Mouse (Mus musculus) layer of hippocampus, postnatal 10 days (tissue): ENCODE results near the gene Gm49361. TPM values are rescaled to one million over a fixed set of nuclear protein-coding genes. Genes with fewer than 3 reads are reported as not detected.
"Not testable (repeated sequence)": the region's sequence is repeated elsewhere in the genome, so short reads cannot be mapped to it uniquely, and the experiment has no call there.

ENCODE experiments used
- DNase-seq, 2 experiments: peaks; one replicate each; pipeline ENCODE4 v3.0.0; 2021; ENCODE audit warnings: low spot score in 2 of 2
- long read RNA-seq: library from polyadenylated mRNA; stranded (forward); transcript quantifications from one replicate; pipeline ENCODE4 v2.0.0, GENCODE M21; 2023
- total RNA-seq, 2 experiments: library from RNA; stranded (reverse); gene quantifications; 2 replicates each; pipeline ENCODE4 v1.2.3; 2021

Gene Gm49361
- total RNA-seq: not detected
- long read RNA-seq, partial matches to known transcripts: 0 of 1 reads
- long read RNA-seq, other reads (novel, unspliced or antisense): 1 of 1 reads

DNA sequence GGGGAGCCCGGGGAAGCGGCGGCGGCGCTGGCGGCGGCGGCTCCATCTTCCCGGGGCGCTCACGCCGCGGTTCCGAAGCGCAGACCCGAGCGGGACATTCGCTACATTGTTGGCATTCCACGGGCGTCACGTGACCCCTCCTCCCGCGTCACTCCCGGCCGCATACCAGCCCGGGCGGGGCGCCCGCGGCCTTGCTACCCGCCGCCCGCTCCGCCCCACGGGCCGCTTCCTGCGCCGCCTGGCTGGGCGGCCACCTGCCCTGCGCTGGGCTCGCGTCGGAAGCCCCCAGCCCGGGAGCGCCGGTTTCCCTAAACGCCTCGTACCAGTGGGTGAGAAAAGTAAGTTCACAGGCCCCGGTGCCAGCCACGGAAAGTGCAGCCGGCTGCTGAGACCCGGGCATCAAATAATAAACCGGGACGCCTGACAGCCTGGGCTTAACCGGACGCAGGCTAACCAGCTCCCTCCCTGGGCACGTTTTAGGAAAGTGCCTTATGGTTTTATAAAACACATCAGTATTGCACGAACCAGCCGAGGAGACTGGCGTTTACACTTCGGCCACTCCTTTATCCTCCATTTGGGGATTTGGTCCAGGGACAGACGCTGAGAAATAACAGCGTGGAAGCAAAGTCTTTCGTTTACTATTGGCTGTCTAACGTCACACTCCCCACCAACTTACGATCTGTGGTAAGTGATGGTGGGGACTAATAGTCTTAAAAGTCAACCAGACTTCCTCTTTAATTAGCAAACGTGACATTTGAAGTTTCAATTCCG lies at the start of gene Gm49361:
Gene Gm49361, minus strand, starts transcription at position 103 of the 771 bp plus-strand sequence.
- DNase-seq: peak; percentile 81 to 85

DNA sequence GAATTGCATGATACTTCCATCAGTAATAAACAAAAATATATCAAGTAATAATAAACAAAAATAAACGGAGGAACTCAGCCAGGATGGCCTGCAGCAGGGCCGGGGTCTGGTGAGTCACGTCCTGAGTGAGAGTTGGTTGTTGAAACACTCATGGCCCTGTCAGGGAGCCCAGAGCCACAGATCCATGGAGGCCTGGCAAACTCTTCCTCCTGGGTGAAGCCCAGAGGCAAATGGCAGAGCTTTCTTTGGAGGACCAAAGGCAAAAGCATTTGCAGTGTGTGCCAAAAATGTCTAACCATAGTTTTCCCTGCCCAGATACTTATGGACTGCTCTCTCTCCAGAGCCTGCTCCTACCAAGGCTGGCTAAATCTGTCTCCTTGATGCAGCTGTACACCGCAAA lies 45.3 kb upstream of the Gm49361 start:
- DNase-seq: no peak

DNA sequence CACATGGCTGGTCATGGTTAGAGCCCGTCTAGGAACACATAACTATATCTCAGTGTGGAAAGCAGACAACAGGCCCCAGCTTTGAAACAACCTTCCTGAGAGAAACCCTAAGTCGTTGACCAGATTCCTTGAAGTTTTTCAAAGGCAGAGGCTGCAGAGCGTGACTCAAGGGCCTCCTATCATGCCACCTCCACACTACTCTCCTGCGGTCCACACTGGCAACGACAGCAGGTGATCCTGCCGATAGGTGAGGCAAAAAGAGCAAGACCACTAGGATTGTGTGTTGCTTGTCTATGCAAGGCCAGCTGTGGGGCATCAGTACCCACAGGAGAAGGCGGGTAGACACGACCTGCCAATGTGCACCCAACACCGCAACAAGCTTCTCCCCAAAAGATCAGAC lies 43.9 kb upstream of the Gm49361 start:
- DNase-seq: no peak

DNA sequence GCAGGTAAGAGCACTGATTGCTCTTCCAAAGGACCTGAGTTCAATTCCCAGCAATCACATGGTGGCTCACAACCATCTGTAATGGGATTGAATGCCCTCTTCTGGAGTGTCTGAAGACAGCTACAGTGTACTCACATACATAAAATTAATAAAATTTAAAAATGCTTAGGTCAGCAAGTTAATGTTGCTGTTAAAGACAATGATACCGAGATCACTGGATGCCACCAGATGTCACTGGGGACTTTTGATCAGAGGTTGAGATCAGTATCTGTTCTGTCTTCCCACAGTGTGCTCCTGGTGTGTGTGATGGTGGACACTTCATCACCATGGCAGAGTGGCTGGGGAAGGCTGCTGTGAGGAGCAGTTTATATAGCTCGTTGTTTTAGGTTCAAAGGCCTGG lies 43.4 kb upstream of the Gm49361 start:
- no peak for DNase-seq

DNA sequence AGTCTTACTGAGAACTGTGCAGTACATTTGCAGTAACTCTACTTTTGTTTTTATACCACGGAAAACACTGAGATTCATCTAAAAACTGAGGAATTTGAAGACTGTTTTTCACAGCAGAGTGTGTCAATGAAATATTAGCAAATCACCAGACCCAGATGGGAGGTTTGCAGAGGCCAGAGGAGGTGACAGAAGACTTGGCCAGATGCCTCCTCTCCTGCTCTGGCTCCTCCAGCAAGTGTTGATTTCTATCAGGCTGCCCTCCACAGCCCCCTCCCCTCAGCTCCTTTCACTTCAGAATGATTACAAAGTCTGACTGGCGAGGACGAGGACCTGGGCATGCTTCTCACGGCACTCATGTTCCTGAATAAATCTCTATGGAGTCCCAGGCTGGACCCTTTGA lies 41.5 kb upstream of the Gm49361 start:
- no peak for DNase-seq

DNA sequence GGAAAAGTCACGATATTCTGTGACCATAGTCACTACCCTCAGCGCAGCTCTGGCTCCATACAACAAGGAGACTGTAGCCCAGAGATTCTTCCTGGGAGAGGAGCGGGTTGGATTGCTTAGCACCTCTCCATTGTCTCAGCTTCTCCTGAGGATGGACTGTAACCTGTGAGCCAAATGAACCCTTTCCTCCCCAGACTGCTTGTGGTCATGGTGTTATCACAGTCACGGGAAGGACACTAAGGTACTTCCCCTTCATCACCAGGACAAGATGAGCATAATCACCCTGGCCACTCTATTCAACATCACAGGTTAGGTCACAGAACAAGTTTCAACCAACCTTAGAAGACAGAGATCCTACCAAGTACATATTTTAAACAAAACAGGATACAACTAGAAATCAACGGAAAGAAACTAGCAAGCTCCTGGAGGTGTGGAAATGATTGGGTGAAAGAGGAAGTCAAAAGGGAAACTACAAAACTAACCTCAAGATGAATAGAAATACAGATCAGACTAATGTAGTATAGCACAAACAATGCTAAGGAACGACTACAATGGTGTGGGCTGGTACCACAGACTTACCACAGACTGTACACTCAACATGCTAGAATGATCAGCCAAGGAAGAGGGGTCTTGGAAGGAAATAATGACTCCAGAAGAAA lies 26.4 kb upstream of the Gm49361 start:
- DNase-seq: no peak

DNA sequence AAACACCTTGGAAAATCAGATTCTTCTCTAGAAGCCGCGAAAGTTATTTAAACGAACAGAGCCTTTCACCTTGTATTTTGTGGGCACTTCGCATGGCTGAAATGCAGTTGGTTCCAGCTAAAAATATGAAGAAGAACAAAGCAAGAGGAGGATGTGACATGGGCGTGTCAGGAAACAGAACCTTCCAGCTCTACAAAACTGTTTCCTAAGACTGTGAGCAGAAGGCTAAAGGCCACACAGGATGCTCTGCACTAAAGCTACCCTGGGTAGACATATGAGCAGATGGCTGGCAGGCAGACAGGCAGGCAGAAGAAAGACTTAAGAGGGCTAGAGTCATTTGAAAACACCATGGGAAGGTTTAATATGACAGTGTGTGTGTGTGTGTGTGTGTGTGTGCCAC lies 23.2 kb upstream of the Gm49361 start:
- no peak for DNase-seq

DNA sequence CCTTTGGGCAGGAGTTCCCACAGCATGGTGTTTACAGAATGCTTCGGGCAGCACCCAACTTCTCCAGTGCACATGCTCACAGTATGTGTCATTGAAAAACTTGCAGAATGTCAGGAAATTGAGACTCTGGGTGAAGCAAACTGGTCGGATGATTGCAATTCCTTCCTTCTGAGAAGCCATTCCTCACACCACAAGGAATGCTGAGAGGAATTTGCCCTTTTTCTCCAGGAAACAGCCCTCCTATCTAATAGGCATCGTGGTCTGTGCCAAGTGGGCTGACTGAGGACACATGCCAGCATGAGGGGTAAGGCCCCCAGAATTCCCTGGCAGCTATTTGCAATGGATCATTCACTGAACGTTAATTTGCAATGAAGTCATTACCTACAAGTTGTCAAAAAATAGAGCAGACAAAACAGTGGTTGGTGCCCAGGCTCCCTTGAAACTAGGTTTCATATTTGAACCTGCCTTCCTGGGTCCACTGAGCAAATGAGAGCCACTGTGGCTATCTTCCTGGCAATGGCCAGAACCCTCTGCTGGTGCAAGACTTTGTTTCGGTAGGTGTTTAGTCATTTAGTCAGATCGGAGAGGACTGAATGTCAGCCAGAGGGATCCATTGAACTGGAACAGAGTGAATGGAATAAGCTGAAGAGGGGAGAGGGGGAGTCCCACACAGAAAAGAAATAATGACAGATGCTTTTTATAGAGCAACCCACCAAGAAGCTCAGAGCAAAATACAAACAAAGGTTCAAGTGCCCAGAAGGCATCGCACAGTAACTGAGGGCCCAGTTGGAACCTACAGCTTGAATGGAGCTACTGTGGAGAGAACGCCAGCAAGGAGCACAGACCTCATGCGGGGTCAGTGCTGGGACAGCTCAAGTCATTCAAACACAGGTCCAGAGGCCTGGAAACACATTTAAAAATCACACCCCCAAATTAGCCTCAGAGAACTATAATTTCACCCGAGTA lies 14.8 kb upstream of the Gm49361 start:
- DNase-seq: no peak

DNA sequence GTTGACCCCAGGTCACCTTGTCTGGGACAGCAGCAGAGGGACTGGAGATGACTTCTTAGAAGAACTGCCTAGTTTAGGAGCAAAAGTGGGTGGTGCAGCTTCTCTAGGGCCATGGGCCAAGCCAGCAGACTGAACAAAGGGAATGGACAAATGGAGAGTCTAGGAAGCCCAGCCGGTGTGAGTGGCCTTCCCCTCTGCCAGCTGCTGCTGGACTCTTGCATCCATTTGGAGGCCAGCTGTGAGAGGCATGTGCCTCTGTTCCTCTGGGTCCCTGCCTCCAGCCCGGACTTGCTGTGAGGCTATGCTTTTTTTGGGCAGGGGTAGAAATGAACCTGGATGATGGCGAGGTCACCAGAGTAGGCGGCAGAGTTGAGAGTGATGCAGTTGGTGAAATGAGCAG lies 12.3 kb upstream of the Gm49361 start, which contains the start of gene Lats2:
Gene Lats2, minus strand, starts transcription at position 152 of the 400 bp plus-strand sequence.
- no peak for DNase-seq

DNA sequence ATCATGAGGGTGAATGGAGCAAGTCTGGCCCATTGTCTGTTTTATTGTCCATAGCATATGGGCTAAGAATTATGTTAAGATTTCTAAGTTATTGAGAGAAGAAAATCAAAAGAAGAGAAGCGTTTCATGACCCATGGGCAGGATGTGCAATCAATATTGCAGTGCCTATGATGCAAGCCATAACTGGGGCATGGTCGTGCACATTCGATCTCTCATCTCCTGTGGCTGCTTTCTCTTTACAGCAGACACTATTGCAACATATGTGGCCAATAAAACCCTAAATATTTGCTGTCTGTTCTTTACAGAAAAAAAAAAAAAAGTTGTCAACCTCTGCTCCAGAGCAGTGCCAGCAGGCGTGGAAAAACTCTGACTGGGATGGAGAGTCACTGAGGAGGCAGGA lies 10.2 kb upstream of the Gm49361 start:
- DNase-seq: no peak

DNA sequence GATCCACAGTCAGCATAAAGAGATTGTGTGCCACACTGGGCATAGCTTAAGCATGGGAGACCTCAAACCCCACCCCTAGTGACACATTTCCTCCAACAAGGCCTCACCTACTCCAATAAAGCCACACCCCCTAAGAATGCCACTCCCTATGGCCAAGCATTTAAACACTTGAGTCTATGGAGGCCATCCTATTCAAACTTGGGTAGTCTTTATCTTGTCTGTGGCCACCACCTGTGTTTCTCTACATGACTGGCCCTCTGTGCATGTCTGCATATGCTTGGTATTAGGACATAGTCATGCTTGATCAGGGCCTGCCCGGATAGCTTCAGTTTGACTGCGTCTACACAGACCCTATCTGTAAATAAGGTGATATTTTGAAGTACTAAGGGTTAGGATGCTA lies 9.8 kb upstream of the Gm49361 start:
- DNase-seq: no peak

DNA sequence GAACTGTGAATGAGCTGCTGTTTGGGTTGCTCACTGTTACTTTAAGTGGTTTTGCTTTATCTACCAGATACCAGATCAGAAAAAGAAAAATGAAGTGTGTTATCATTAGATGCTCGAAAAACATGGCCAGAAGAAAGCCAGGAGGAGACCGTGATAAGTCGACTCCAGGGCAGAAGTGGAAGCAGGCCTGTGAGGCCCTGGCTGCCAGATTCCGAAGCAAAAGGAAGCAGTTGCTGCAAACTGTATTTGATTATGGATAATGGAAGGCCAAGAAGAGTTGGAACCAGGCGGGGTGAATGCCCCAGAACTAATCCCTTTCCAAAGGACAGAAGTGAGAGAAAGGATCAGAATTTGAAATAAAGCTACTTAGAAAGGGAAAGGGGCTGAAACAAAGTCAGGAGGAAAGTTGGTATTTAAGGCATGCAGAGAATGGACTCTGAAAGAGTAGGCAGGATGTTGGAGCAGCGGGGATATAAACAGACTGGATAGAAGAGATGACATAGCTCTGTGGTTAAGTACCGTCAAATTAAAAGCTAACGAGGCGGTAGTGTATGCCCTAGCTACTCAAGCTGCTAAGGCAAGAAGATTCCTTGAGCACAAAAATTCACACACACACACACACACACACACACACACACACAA lies 7.6 kb upstream of the Gm49361 start:
- no peak for DNase-seq

DNA sequence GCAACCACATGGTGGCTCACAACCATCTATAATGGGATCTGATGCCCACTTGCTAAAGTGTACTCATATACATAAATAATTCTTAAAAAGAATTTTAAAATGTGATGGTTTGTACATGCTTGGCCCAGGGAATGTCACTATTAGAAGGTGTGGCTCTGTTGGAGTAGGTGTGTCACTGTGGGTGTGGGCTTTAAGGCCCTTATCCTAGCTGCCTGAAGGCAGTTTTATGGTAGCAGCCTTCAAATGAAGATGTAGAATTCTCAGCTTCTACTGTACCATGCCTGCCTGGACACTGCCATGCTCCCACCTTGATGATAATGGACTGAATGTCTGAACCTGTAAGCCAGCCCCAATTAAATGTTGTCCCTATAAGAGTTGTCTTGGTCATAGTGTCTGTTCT lies 5.1 kb upstream of the Gm49361 start:
- DNase-seq: not testable (repeated sequence)

DNA sequence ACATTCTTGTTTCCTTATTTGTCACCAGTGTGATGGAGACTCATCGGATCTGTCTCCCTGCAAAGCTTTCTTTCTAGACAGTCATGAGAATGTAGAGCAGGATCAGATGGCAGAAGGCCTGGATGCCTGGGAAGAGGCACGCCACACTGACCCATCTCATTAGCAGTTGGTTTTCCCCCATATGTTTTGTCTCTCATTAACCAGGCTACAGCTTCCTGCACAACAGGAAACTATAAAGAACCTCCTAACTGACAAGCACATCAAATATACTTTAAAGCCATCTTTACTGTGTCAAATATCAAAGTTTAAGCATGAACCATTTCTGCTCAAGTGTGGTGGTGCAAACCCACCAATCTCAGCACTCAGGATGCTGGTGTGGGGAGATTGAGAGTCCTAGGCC lies 3.6 kb upstream of the Gm49361 start:
- no peak for DNase-seq

DNA sequence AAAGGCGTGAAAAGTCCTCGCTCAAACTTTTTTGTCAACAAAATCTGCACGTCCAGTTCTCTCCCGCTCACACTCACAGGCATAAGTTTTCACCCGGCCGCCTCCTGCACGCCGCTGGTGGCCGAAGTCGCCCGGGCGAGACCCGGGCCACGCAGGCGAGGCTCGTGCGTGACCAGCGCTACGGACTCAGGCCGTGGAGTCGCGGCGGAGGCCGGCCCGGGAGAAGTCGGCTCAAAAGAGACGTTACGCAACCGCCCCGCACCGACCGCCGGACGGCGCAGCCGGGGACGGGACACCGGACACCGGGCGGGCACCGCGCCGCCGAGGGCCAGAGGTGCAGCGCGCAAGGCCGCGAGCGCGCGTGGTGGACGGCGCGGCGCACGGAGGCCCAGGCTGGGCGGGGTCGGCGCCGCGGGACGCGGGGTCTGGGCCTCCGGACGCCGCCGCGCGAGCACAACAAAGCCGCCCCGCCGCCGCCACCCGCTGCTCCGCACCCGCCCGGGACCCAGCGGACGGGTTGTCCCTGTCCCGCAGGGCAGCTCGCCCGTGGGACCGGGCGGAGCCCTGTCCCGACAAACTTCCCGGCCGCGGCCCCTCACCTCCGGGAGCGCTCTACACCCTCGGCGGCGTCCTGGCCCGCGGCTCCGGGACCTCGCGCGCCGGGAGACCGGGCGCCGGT lies 473 bp downstream of the Gm49361 start:
- DNase-seq: peak; percentile 32 to 55

DNA sequence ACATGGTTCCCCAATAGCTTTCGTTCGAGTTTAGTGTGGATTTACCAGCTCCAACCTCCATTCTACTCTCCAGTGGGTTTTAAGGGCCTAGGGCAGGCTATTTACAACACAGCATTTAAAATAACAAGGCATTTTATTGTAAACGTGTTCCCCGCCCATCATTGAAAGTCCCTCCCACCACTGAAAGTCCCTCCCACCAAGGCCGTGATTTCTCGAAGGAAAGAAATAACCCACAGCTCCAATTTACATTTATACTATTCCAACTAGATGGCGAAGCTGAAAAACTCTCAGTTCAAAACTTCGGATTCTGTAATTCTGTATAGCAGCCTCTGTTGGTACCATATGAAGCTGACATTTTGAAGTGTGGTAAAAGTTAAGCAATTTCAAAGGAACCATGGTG lies 1.4 kb downstream of the Gm49361 start:
- DNase-seq: no peak

DNA sequence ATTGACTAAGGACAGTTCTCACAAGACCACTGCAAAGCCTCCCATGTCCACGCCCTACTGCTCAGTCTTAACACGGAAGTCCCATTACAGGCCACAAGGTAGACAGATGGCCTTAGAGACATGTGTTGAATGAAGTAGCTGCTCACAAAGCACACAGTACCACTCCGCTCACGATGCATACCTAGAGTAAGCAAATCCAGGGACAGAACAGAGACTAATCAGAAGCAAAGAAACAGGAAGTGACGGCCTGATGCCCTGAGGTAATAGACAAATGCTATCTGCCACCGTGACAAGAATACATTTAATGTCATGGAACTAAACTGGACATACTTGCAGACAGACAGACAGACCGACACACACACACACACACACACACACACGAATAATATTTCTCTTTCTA lies 5.3 kb downstream of the Gm49361 start:
- DNase-seq: no peak

DNA sequence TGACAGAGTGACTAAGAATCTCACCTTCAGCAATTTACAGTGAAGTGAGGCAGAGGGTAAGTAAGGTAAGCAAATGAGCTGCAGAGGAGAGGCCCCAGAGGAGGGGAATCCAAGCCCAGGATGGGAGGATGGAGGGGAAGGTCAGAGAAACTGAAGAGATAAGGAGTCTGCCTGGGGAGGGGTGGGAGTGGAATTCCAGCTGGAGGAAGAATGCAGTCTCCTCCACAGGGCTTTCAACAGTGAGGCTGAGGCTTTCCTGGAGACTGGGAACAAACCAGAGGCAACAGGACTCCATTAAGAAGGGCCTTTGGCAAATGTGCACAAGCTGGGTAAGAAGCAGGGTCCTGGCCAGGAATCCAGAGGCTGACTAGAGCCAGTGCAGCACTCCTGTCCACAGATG lies 8.8 kb downstream of the Gm49361 start:
- no peak for DNase-seq

DNA sequence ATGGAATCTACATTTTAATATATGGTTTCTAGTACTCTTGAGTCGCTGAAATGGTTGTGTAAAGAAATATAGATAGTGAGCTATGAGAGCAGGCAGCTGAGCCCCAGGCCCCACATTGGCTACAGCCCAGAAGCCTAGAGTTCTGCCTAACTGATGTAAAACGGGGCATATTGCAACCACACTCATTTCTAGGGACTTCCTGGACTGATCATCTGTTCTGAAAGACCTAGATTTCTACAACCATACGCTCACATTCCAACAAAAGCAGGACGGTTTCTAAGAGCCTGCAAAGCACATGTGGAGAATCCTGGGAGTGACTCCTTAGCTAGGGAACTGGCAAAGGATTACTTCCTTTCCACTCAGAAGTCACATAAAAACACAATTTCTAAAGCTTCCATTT lies 9.8 kb downstream of the Gm49361 start:
- no peak for DNase-seq

DNA sequence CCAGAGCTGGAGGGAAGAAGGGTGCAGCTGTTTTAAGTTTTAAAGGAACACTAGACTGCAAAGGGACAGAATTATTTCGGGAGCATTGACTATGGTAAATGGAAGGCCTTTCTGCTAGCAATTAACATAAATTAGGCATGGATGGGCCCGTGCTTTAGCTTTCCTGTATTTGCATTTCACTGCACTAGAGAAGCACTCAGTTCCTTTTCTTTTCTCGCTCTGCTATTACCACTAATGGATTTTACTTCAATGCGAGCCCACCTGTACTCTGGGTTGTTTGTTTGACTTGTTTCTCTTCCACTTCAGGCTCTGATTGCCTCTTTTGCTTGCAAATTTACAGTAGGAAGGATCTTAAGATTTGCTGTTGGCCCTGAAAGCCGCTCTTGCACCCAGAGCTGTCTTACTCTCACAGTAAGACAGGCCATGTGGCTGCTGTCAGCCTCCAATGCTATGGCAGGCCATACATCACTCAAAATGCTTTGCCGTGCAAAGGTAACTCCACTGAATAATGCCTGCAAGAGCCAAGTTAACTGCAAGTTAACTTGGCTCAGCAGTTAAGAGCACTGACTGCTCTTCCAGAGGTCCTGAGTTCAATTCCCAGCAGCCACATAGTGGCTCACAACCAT lies 13.1 kb downstream of the Gm49361 start:
- DNase-seq: no peak
